Mouse (Mus musculus) thymus, adult 2 months (tissue): ENCODE results near the gene Foxf1. TPM values are rescaled to one million over a fixed set of nuclear protein-coding genes. Genes with fewer than 3 reads are reported as not detected.

ENCODE experiments used
- DNase-seq: peaks from one replicate; pipeline ENCODE4 v3.0.0; 2021
- H3K27ac ChIP-seq: fragments of 200-500 bp; 2 replicates; pipeline ENCODE4 v1.5.1; 2012; ENCODE audit warnings: low read length, control low read depth; ENCODE audit not compliant: control insufficient read depth, insufficient read depth
- H3K27me3 ChIP-seq: fragments of 200-500 bp; 2 replicates; pipeline ENCODE4 v1.6.1; 2012; ENCODE audit warnings: mild to moderate bottlenecking, low read length, moderate library complexity, mixed read lengths; ENCODE audit not compliant: control insufficient read depth, insufficient read depth
- H3K36me3 ChIP-seq: fragments of 200-500 bp; 2 replicates; pipeline ENCODE4 v1.6.1; 2012; ENCODE audit warnings: mild to moderate bottlenecking, low read length, moderate library complexity; ENCODE audit not compliant: control insufficient read depth, insufficient read depth
- H3K4me1 ChIP-seq: fragments of 200-500 bp; replicated peaks from 2 replicates; pipeline ENCODE4 v1.6.1; 2012; ENCODE audit warnings: low read length; ENCODE audit not compliant: control insufficient read depth, insufficient read depth
- H3K4me3 ChIP-seq: fragments of 200-500 bp; 2 replicates; pipeline ENCODE4 v1.5.1; 2012; ENCODE audit warnings: mild to moderate bottlenecking, low read length, control low read depth, moderate library complexity; ENCODE audit not compliant: control insufficient read depth, insufficient read depth
- CTCF ChIP-seq: fragments of 200-500 bp; IDR thresholded peaks from 2 replicates; pipeline ENCODE4 v1.5.1; 2012; ENCODE audit warnings: mild to moderate bottlenecking, control low read depth, low read length, moderate library complexity, borderline replicate concordance; ENCODE audit not compliant: control insufficient read depth, poor library complexity, insufficient read depth; ENCODE audit errors: extremely low read depth
- POLR2A ChIP-seq: fragments of 200-500 bp; IDR thresholded peaks from 2 replicates; pipeline ENCODE4 v1.6.1; 2012; ENCODE audit warnings: mild to moderate bottlenecking, low read length, control low read depth, moderate library complexity; ENCODE audit not compliant: control insufficient read depth, poor library complexity, insufficient read depth; ENCODE audit errors: extremely low read depth
- WGBS: fragments of 180-500 bp; shearing (Covaris S2); methylation state at CpG from one replicate; pipeline ENCODE4 v1.1.7; 2018; 5-methylcytosine and 5-hydroxymethylcytosine counted together
- polyA plus RNA-seq: library from polyadenylated mRNA; depleted of rRNA; stranded (reverse); fragments of >200 nt; gene quantifications from 2 replicates; pipeline ENCODE4 v1.2.3, GENCODE M21; 2012

Foxf1 gene
- polyA plus RNA-seq, 1 experiment, result 0.94 TPM

DNA sequence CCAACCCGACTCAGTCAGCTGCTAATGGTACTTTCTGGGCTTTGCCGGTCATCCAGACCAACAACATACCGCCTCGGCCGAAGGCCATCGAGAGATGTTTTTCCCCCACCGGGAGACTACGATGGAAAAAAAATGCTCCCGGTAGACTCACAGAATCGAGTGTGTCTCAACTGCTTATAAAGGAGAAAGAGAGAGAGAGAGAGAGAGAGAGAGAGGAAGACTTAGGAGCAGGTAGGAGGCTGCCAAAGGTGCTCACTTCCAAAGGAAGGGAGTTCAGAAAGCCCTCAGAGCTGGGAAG is 9.4 kb upstream of the Foxf1 start:
- Histone ChIP-seq H3K4me3 (no peak overlapping the region), H3K27me3 (peaks cover 33% of the 10 kb centered on the region), H3K36me3 (no peaks in the 10 kb centered on the region), H3K4me1 (no peaks in the 10 kb centered on the region), H3K27ac (no peak overlapping the region)
- TF ChIP-seq POLR2A (no peak), CTCF (no peak)
- WGBS, result 6% methylated on average over 10 of the region's 10 CpGs
- DNase-seq, result no peak

- 8% methylated on average over 13 of the region's 13 CpGs for whole genome bisulfite sequencing
- Histone ChIP-seq H3K27ac (no peak overlapping the region), H3K36me3 (no peaks in the 10 kb centered on the region), H3K4me1 (no peaks in the 10 kb centered on the region), H3K4me3 (no peak overlapping the region), H3K27me3 (peaks cover 43% of the 10 kb centered on the region)
- TF ChIP-seq CTCF (no peak), POLR2A (no peak)
- no peak for DNase-seq
Observed at GRCm38 (mm10) chr8:121075936-121076335, 8.2 kb upstream of the Foxf1 start.

DNA sequence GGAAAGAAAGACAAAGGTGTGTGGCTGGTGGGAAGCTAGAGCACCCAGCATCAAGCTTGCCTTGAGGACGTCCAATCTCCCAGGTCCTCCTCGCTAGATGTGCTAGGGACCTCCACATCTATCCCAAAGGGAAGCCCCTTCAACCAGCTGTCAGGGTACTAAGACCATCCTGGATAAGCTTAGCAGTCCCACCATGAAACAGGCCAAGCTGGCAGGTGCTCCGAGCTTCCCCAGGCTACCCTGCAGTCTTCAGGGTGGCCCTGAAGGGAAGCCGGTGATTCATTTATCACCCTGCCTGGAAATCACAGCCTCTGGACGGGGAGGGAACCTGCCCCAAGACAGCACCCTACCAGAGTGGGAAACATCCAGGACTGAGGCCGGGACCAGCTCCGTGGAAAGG is 7.6 kb upstream of the Foxf1 start:
- 33% methylated on average over 7 of the region's 7 CpGs for WGBS
- no peaks in the 10 kb centered on the region for H3K36me3 ChIP-seq
- H3K27ac ChIP-seq, result no peak overlapping the region
- H3K4me1 ChIP-seq, result no peaks in the 10 kb centered on the region
- H3K4me3 ChIP-seq, result no peak overlapping the region
- TF ChIP-seq CTCF (no peak), POLR2A (no peak)
- no peak for DNase-seq
- H3K27me3 ChIP-seq, result peaks cover 44% of the 10 kb centered on the region

DNA sequence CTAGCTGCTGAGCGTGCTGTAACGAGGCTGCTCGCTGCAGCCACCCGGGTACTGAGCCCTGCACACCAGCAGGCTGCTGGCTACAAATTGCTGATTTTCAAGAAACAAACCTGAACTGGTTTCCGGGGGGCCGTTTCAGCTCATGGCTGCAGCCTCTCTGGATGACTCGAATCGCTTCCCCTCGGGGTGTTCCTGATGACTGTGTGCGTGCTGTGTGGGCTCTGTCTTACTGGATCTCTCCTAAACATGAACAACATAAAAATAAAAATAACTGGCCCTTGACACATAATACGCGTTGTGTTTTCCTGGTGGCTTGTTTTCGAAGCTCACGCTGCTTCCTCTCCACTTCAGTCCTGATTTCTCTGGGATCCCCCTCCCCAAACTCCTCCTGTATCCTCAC is 5.5 kb upstream of the Foxf1 start:
- Histone ChIP-seq H3K4me1 (peaks cover 6% of the 10 kb centered on the region), H3K4me3 (no peak overlapping the region), H3K27ac (no peak overlapping the region), H3K36me3 (no peaks in the 10 kb centered on the region), H3K27me3 (peaks cover 46% of the 10 kb centered on the region)
- DNase-seq, result no peak
- 22% methylated on average over 14 of the region's 14 CpGs for WGBS
- TF ChIP-seq CTCF (no peak), POLR2A (no peak)

DNA sequence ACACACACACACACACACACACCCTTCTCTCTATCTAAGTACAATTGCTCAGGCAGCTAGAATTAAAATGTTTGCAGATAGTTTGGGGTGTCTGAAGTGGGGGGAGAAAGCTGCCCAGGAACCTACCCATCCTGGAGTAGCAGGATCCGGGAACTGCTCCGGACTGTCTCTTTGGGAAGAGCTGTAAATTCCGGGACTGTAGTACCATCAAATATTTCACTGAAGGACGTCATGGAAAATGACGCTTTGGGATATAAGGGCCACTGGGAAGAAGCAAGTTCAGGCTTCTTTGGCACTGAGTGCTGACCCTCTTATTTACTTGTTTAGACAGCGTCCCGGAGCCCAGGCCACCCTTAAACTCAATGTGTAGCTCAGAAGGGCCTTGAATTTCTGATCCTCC is 5.0 kb upstream of the Foxf1 start:
- TF ChIP-seq CTCF (no peak), POLR2A (no peak)
- Histone ChIP-seq H3K4me1 (peaks cover 6% of the 10 kb centered on the region), H3K36me3 (no peaks in the 10 kb centered on the region), H3K27me3 (peaks cover 43% of the 10 kb centered on the region; the same call in 1 of the 2 replicates), H3K27ac (no peak overlapping the region), H3K4me3 (no peak overlapping the region)
- DNase-seq, result no peak
- 18% methylated on average over 7 of the region's 7 CpGs for WGBS

GRCm38 (mm10) chr8:121079944-121080343 is 4.2 kb upstream of the Foxf1 start:
- Histone ChIP-seq H3K27me3 (peaks cover 40% of the 10 kb centered on the region; the same call in 1 of the 2 replicates), H3K36me3 (no peaks in the 10 kb centered on the region), H3K4me1 (peaks cover 6% of the 10 kb centered on the region), H3K4me3 (no peak overlapping the region), H3K27ac (no peak overlapping the region)
- no peak for TF ChIP-seq CTCF
- no peak for TF ChIP-seq POLR2A
- 30% methylated on average over 12 of the region's 12 CpGs for WGBS
- no peak for DNase-seq
